Mouse (Mus musculus) gastrocnemius, adult 2 months (tissue): ENCODE data around the gene U2af1l4. TPM values are rescaled to one million over a fixed set of nuclear protein-coding genes. Genes with fewer than 3 reads are reported as not detected.

Source experiments
- DNase-seq: peaks from one replicate; pipeline ENCODE4 v3.0.0; 2022
- H3K27ac ChIP-seq: fragments of 200-600 bp; 2 replicates; pipeline ENCODE4 v1.8.1; 2022; ENCODE audit warnings: mild to moderate bottlenecking
- H3K4me3 ChIP-seq: fragments of 200-600 bp; 2 replicates; pipeline ENCODE4 v1.8.1; 2022; ENCODE audit warnings: mild to moderate bottlenecking, moderate library complexity
- CTCF ChIP-seq: fragments of 200-600 bp; IDR thresholded peaks from 2 replicates; pipeline ENCODE4 v1.8.1; 2022; ENCODE audit warnings: antibody characterized with exemption, mild to moderate bottlenecking, moderate library complexity
- intact Hi-C: fragments of 180-260 bp; cut with DNase I; formaldehyde crosslinking; loops from one replicate; pipeline ENCODE4 v1.15.1; 2025
- total RNA-seq, 2 experiments: library from RNA; stranded (reverse); gene quantifications; 2 replicates each; pipeline ENCODE4 v1.2.3; 2021

U2af1l4 gene
- total RNA-seq, 2 experiments from 2014 or later, result 53.8 to 62.5 TPM

DNA sequence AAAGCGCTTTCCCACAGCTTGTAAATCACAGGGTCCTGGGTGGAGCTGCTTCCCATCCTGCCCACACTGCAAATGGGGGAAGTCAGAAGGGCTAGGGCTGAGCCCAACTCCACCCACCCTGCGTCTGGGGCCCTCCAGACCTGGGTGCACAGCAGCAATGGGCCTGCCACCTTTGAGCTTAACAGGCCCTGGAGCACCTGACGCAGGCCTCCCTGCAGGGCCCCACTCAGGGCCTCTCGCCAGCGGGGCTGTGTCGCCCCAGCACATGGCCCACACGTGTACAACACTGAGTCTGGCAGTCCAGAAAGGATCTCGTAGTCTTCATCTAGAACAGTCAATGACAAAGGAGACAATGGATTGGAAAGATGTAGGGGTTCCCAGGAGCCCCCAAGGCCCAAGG is 16.8 kb downstream of the U2af1l4 start:
- H3K27ac ChIP-seq, result no peak overlapping the region
- TF ChIP-seq CTCF, result no peak
- intact Hi-C loops, result no loop called here

DNA sequence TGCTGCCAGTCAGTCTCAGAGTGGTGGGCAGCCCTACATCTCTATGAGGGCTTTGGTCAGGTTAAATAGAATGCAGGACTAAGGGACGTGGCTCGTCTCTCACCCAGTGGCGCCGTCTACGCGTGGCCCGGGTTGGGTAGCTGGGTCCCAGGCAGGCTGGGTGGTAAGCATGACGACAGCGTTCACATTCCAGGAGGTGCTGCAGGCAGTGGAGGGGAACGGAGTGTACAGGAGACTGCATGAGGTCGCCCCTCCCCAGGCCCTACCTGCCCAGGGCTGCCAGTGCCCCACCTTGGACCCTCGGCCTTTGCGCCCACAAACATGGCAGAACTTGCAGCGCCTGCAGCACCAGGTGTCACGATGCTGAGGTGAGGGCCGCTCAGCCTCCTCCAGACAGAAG is 18.4 kb downstream of the U2af1l4 start:
- Histone ChIP-seq H3K4me3 (no peak overlapping the region), H3K27ac (no peak overlapping the region)
- DNase-seq, result no peak
- no peak for TF ChIP-seq CTCF
- intact Hi-C loops, result no loop called here

More for the DNA sequence above, 16.8 kb downstream of the U2af1l4 start:
- H3K4me3 ChIP-seq, result no peak overlapping the region
- DNase-seq, result no peak

- no peak overlapping the region for H3K4me3 ChIP-seq
- intact Hi-C loops, result no loop called here
- no peak overlapping the region for H3K27ac ChIP-seq
- DNase-seq, result no peak
- no peak for TF ChIP-seq CTCF
Observed at GRCm38 (mm10) chr7:30584339-30584738, 21.2 kb downstream of the U2af1l4 start.

DNA sequence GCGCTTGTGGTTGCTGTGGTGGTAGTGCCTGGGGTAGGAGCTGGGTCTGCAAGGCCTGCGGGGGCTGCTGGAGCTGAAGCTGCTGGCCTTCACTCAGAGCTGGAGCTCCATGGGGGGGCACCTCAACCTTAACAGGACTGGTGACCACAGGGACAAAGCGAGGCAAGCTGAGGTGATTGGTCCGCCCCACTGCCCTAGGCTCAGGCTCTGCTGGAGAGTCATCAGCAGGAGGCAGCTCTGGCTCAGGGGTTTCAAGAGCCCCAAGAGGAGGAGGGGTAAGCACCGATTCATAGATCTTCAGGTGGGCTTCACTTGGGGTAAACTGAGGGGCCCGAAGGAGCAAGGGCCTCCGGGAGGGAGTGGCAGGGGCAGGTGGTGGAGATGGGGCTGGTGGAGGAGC is 22.1 kb downstream of the U2af1l4 start:
- Histone ChIP-seq H3K27ac (no peak overlapping the region), H3K4me3 (no peak overlapping the region)
- no peak for TF ChIP-seq CTCF
- intact Hi-C loops, result no loop called here
- DNase-seq, result no peak

GRCm38 (mm10) chr7:30586455-30587020 is 23.4 kb downstream of the U2af1l4 start:
- Histone ChIP-seq H3K4me3 (peak overlapping the region; percentile 98), H3K27ac (no peak overlapping the region)
- intact Hi-C loops, result no loop called here
- TF ChIP-seq CTCF, result no peak
- no peak for DNase-seq

GRCm38 (mm10) chr7:30587842-30588667 is 25.0 kb downstream of the U2af1l4 start:
- no peak for TF ChIP-seq CTCF
- Histone ChIP-seq H3K4me3 (peak overlapping the region; percentile 98), H3K27ac (peak overlapping the region; percentile 97)
- intact Hi-C loops, result loop anchor here (2.0 kb wide), 1 partner anchor 33 kb away; no protein-coding TSS in a partner anchor
- DNase-seq, result no peak

- Histone ChIP-seq H3K27ac (peak within 1 kb of the TSS; percentile 97), H3K4me3 (peak within 1 kb of the TSS; percentile 98)
- DNase-seq, result peak; percentile 99
- intact Hi-C loops, result loop anchor here (1.0 to 2.0 kb wide), 2 partner anchors 24 to 34 kb away; no protein-coding TSS in a partner anchor
- no peak for TF ChIP-seq CTCF
Observed at GRCm38 (mm10) chr7:30588676-30589434, 25.8 kb downstream of the U2af1l4 start, which contains the start of gene Kmt2b. Gene Kmt2b, minus strand, starts transcription at chr7:30588726.

- intact Hi-C loops, result loop anchor here (1.0 to 10.0 kb wide), 3 partner anchors 24 to 385 kb away; partner anchors contain the start of genes Fam187b and Lsr
- peak; percentile 97 for TF ChIP-seq CTCF
- Histone ChIP-seq H3K27ac (peak overlapping the region; percentile 97), H3K4me3 (peak overlapping the region; percentile 98)
- peak; percentile 89 for DNase-seq
Observed at GRCm38 (mm10) chr7:30589435-30590301, 26.6 kb downstream of the U2af1l4 start.

DNA sequence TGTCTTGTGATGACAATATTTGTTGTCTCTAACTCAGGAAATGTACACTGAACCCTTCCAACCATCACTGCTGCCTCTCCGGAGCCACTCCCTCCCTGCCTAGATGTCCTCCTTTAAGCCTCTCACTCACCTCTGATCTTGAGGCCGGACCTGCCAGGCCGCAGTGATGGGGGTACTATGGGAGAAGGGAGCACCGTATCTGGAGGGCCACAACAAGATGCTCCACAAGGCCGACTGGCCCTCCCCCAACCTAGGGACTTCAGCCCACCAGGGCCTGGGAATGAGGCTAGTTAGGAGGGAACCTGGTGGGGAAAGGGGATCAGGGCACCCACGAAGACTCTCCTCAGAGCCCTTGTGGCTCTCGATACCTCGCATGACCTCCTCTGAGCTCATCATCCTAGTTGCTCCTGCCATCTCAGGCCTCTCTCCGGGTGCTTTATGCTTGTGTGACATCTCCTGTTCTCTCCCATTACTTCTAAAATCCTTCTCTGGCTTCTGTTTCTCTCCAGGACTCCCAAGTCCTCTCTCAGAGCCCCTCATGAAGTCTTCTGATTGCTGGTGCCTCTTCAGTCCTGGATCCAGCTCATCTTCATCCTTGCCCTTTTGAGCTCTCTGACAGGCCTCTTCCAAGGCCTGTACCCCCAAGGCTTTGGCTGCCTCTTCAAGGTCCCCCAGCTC is 28.0 kb downstream of the U2af1l4 start:
- TF ChIP-seq CTCF, result no peak
- Histone ChIP-seq H3K4me3 (no peak overlapping the region), H3K27ac (no peak overlapping the region)
- intact Hi-C loops, result loop anchor here (10.0 kb wide), 1 partner anchor 384 kb away; the partner anchor contains the start of genes Fam187b and Lsr
- DNase-seq, result no peak

DNA sequence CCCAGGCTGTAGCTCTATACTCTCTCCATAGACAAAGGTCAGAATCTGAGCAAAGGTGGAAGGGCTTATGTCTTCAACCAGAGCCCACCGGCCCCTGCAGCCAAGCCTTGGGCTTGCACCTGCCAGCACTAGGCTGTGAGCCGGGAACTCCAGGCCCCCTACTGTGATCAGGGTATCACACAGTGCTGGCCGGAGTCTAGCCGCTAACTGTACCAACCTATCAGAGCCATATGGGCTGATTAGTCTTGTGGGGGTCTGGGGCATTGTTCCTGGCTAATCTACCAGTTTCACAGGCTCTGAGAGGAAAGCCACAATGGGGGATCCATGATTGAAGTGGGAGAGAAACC is 28.5 kb downstream of the U2af1l4 start:
- intact Hi-C loops, result loop anchor here (10.0 kb wide), 1 partner anchor 383 kb away; the partner anchor contains the start of genes Fam187b and Lsr

DNA sequence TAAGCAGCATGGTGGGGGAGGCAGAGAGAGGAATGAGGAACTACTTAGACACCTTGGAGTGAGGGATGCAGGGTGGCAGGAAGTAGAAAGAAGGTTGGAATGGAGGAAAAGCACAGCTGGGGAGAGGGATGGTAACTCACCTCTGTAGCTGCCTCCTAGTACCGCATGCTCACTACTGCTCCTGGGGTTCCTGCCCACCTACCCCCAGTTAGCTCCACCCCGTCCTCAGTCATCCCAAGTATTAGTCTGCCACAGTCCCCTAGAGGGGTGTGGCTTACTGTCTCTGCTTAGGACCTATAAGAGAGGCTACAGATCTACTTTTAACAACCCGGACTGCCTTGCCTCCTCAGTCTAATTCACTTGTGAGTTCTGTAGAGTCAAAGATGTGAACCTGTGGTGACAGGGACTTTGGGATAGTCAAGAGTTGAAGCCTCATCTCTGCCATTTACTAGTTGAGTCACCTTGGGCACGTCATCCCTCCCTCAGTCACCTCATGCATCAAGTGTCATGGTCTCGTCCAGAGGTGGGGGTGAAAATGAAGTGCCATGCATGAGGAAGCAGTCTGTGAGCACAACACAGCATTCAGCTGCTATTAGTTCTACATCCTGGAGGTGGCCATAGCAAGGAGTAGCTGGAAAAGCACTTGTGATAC is 29.8 kb downstream of the U2af1l4 start:
- intact Hi-C loops, result loop anchor here (10.0 kb wide), 1 partner anchor 382 kb away; the partner anchor contains the start of genes Fam187b and Lsr
- Histone ChIP-seq H3K27ac (no peak overlapping the region), H3K4me3 (no peak overlapping the region)
- no peak for DNase-seq
- no peak for TF ChIP-seq CTCF

More for the DNA sequence above, 28.5 kb downstream of the U2af1l4 start:
- TF ChIP-seq CTCF, result no peak
- no peak for DNase-seq
- Histone ChIP-seq H3K27ac (no peak overlapping the region), H3K4me3 (no peak overlapping the region)
